Mouse (Mus musculus) kidney, adult 10 weeks (tissue): Measurements from ENCODE around the gene Ankrd42. TPM values are rescaled to one million over a fixed set of nuclear protein-coding genes. Genes with fewer than 3 reads are reported as not detected.

Source experiments
- polyA plus RNA-seq: library from polyadenylated mRNA; stranded (reverse); fragments of 350-450 nt; fragmentation: Illumina TruSeq; extraction: RNeasy Lipid Tissue Mini Kit (QIAGEN cat#74804); gene quantifications from one replicate; pipeline ENCODE4 v1.2.3, GENCODE M21; 2014; ENCODE audit warnings: low read depth, low replicate concordance

Gene Ankrd42
- 6.5 TPM for polyA plus RNA-seq

GRCm38 (mm10) chr7:92637021-92637625 is at the start of gene Ankrd42:
Ankrd42 (minus strand) TSS chr7:92637142.

GRCm38 (mm10) chr7:92669507-92670471 is 32.8 kb upstream of the Ankrd42 start, which contains the start of gene Pcf11:
Pcf11 (minus strand) TSS chr7:92669934.

DNA sequence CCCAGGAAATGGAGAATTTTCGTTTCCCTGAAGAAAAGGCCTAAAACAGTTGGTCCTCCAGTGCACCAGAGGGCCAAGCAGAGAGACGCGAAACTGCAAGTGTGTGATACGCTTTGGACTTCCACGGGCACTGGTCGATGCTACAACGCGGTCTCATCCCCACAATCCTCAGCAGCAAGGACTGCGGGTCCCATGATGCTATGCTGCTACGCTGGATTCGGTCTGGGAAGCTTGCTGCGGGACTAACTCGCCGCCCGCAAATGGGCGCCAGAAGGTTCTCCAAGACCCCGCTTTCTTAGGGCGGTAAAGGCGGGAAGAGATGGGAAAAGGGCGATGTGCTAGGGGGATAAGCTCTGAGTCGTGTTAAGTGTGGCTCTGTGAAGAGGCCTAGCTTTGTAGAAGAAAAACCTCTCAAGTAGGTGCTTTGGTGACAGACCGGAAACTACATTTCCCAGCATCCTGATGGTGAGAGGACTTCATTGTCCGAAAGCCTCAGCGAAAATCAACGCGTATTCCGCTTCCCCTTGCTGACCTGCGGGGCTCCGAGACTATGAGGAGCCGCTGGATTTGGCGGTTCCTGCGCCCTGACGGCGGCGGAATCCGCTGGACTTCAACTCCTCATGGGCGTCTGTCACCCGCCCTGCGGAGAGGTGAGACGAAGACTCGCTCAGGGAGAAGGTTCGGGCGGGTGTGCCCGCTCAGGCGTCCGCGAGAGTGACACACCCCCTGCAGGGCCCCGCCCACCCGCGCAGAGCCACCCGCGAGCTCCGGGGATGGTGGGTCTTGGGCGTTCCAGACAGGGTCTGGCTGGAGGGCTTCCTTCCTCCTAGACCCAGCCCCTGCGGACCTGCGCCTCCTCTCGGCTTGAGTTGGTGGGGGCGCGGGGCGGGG is 75.7 kb downstream of the Ankrd42 start, which contains the start of gene Ccdc90b:
Gene Ccdc90b, plus strand, starts transcription at position 164 of the 891 bp plus-strand sequence.

Other genes starting within 250 kb of the Ankrd42 start
- gene Ccdc90b, start 76.0 kb downstream of the Ankrd42 start, polyA plus RNA-seq, result 91.7 TPM
- 57.1 TPM for gene Pcf11, start 32.8 kb upstream of the Ankrd42 start, polyA plus RNA-seq
- 4.7 TPM for gene Rab30, start 104.5 kb upstream of the Ankrd42 start, polyA plus RNA-seq
- gene Ddias, start 237.1 kb upstream of the Ankrd42 start, polyA plus RNA-seq, result 2.2 TPM
- 31.4 TPM for gene Prcp, start 237.3 kb upstream of the Ankrd42 start, polyA plus RNA-seq